Mouse (Mus musculus) subcutaneous adipose tissue, adult 2 months (tissue): ENCODE data around the gene Rbm38. TPM values are rescaled to one million over a fixed set of nuclear protein-coding genes. Genes with fewer than 3 reads are reported as not detected.

ENCODE experiments used
- polyA plus RNA-seq: library from polyadenylated mRNA; depleted of rRNA; stranded (reverse); fragments of >200 nt; gene quantifications from 2 replicates; pipeline ENCODE4 v1.2.3, GENCODE M21; 2012; ENCODE audit warnings: low replicate concordance; rRNA removed

Gene Rbm38
- polyA plus RNA-seq = 56.5 and 105 TPM in 2 replicates

DNA sequence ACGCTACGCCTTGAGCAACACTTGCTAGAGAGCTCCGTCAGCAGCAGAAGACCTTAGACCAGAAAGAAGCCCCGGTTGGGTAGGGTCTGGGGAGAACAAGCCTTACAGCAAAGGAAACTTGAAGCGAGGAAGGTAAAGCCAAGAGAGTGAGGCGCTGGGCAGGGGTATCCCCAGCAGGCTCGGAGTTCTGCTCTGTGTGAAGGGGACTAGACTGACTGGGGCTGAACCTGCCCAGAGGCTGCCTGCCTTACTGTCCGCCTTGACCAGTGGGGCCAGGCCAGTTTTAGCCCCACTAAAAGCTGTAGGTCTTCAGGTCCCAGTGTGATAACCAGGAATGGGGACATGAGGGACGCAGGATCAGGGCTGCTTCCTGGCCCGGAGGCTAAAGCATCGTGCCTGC lies at the start of gene Rbm38:
Gene Rbm38, plus strand, starts transcription at position 69 of the 400 bp plus-strand sequence.

GRCm38 (mm10) chr2:172977409-172978130 lies 42.7 kb upstream of the Rbm38 start, which contains the start of gene Spo11:
Gene Spo11 (plus strand): TSS chr2:172977700.

GRCm38 (mm10) chr2:172999630-173000284 lies 20.5 kb upstream of the Rbm38 start, which contains the start of gene Rae1:
Gene Rae1 (plus strand): TSS chr2:173000117.

Other genes starting within 250 kb of the Rbm38 start
- 0.62 and 51.7 TPM in 2 replicates for gene Bmp7, start 80.2 kb upstream of the Rbm38 start, polyA plus RNA-seq
- gene Spo11, start 42.8 kb upstream of the Rbm38 start, polyA plus RNA-seq = 0.14 and 0.49 TPM in 2 replicates
- 57.3 and 88.3 TPM in 2 replicates for gene Rae1, start 20.4 kb upstream of the Rbm38 start, polyA plus RNA-seq
- 0.21 and 0.34 TPM in 2 replicates for gene Ctcfl, start 99.0 kb downstream of the Rbm38 start, polyA plus RNA-seq
- gene Pck1, start 132.6 kb downstream of the Rbm38 start, polyA plus RNA-seq = 109 and 408 TPM in 2 replicates
- gene Zbp1, start 198.4 kb downstream of the Rbm38 start, polyA plus RNA-seq = 10.3 and 16.1 TPM in 2 replicates